Mouse (Mus musculus): ENCODE results near the gene Dip2a. TPM values are rescaled to one million over a fixed set of nuclear protein-coding genes. Genes with fewer than 3 reads are reported as not detected.
A peak's percentile ranks its signal among the peaks of the same experiment; 100 is the strongest.

Gene Dip2a
- total RNA-seq, 2 experiments from 2014 or later = 3.9 to 5.3 TPM

DNA sequence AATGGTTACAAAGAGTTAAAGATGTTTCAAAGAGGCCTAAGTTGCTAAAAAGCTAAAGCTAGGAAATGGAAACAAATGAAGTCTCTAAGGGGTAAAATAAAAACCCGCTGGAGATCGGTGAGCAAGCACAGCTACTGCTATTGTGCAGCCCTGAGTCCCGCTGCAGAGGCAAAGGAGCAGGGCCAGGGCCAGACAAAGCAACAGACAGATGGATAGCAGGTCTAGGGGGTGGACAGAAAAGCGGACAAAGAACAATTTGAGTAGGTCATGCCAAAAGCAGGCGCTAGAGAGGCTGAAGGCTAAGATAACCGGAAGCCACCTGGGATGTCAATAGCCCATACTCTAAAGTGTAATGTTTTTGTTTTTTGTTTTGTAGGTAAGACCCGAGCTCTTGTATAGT is 94.2 kb downstream of the Dip2a start:
- intact Hi-C loops (cut with DNase I) = no loop called here
- DNase-seq = no peak

DNA sequence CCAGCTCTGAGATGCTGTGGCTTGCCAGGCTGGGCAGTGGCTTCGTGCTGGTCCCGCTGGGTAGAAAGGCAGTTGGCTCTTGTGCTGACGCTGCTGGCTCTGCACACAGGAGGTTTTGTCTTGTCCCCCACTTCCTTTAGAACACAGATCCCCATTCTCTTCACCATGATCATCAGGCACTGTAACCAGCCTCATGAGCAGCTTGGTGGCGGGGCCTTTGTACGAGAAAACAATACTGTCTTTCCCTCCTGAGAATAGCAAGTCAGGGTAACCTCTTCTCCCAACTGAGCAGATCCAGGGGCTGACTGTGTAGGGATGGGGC is 96.5 kb downstream of the Dip2a start:
- no peak for DNase-seq
- intact Hi-C loops (cut with DNase I) = no loop called here

DNA sequence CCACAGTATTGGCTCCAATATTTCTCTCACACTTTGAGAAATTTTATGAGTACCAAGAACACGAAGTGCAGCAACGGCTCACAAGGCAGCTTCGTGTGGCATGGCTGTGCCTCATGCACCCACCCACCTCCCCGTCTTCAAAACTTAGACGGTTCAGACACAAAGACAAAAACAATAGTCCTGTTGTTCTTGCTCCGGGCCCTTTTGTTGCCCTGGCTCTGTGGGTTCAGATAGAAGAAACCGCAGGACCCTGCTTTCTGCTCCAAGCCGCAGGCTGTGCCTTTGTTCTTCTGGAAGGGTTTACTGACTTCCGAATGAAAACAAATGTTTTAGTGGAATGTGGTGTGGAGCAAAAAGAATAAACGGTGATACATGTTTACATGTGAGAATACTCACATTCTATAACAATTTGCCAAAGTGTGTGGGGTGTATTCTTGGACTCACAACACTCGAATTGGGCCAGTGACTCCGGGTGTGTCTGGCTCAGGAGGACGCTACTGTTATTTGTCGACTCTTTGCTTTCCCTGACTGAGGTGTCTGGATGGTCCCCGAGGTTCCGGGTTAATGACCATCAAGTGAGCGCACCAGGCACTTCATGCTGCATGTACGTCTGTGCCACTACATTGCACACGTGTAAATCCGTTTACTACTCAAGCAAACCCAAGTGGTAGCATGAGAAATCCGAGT is 97.0 kb downstream of the Dip2a start:
- intact Hi-C loops (cut with DNase I) = no loop called here
- DNase-seq = no peak

DNA sequence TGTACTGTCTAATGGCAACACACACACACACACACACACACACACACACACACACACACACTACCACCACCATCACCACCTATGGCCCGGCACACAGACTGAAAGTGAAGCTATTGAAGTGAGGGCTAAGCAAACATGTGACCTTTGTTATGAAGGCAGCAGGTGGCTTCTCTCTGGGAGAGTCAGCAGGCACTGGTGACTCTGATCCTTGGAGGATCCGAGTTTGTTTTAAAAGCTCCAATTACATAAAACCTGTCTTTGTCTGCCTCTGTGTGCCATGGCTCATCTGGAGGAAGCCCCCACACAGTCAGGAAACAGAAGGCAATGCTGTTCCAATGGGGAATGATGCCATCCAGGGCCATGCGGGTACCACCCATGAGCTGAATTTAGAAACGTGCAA is 98.5 kb downstream of the Dip2a start:
- intact Hi-C loops (cut with DNase I) = no loop called here
- DNase-seq = no peak

DNA sequence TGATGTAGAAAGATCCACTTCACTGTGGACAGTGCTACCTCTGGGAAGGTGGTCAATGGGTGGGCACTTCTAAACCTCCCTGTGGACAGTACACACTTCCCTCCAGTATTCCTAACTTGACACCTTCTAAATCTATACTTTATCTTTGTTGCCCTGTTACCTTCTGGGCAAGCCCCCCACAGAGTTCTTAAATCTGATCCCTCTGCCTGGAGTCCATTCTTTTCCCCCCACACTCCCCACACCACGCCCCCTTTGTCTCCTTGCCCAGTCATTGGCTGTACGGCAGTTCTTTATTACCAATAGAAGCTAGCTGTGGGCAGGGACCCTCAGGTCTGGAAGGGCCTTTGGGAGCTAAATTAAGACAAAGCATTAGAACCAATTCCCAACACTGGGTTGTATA is 100.0 kb downstream of the Dip2a start:
- no peak for DNase-seq
- intact Hi-C loops (cut with DNase I) = no loop called here

DNA sequence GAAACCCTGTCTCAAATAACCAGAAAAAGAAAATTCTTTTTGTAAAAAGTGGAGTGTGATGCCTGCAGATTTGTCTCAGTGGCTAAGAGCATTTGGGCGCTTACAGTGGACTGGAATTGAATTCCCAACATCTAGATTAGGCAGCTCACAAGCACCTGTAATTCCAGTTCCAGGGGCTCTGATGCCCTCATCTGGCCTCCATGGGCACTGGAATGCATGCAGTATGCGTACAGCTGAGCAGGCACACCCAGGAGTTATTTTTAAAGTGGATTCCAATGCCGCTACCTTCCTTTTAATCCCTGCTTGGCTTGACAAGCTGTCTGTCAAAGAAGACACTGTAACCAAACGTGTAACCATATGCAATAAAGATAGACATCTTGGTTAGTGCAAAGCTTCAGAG is 105.7 kb downstream of the Dip2a start:
- no peak for DNase-seq
- intact Hi-C loops (cut with DNase I) = no loop called here

DNA sequence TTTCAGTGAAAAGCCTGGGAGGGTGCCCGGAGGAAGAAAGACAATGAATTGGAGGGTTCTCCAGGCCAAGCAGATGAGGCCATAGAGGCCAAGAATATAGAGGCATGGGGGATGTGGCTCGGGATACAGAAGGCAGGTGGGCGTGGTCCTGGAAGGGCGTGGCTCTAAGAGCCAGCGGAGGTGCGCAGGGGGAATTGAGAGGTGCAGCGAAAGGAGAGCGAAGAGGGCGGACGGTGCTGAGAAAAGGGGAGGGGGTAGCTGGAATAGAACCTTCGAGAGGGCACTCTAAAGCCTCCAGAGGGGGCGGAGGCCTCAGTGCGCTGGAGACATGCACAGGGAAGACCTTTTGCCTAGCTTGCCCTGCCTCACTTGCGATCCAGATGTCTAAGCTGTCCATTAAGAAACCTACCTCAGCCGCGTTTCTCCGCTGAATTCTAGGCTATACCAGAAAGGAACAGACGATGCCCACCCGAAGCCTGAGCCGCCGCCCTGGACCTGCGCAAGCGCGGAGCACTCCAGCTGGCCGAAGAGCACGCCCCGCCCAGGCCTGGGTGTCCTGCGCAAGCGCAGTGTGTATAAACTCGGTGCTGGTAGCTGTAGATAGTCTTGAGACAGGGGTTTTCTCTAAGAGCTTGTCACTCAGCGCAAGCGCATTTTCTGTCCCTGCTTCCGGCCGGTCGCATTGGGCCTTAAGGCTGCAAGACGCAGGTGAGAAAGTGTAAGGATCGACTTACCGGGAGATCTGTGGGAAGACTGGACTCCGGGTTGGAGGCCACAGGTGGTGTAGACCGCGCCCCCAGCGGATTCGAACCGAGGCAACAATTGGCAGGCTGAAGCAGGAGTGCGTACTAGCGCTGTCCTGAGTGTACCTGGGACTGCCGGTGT is 107.5 kb downstream of the Dip2a start, which contains the start of gene Prmt2:
Gene Prmt2 (minus strand): TSS at position 525 of the 885 bp plus-strand sequence.
- intact Hi-C loops (cut with DNase I) = no loop called here
- peak; percentile 85 for DNase-seq

DNA sequence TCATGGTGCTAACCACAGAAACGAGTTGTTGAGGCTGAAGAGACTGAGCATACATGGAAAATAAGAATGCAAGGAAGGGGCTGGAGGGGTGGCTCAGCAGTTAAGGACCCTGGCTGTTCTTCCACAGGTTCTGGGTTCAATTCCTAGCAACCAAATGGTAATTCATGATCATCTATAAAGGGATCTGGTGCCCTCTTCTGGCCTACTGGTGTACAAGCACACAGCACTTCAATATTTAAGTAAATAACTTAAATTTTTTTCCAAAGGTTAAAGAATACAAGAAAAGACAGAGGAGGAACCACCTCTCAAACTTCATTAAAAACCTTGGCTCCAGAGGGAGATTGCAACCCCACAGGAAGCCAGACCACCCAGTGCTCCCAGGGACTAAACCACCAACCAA is 115.5 kb downstream of the Dip2a start:
- intact Hi-C loops (cut with DNase I) = no loop called here
- no peak for DNase-seq

DNA sequence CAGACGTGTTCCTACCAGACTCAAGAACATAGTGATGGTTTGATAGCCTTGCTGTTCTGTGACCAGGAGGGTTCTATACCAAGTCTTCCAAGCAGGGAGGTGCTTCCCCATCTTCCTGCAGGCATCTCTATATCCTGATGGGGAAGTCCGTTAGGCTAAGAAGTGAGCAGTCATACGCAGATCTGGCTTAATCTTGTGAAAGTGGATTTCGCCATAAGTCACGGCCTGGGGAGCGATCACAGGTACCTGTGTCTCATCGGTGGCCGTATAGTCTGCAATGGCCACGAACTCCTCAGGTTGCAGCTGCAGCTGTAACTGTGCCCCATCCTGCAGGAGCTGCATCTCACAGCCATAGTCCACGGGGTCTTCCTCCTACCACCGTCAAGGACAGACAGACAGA is 119.1 kb downstream of the Dip2a start:
- no peak for DNase-seq
- intact Hi-C loops (cut with DNase I) = no loop called here

DNA sequence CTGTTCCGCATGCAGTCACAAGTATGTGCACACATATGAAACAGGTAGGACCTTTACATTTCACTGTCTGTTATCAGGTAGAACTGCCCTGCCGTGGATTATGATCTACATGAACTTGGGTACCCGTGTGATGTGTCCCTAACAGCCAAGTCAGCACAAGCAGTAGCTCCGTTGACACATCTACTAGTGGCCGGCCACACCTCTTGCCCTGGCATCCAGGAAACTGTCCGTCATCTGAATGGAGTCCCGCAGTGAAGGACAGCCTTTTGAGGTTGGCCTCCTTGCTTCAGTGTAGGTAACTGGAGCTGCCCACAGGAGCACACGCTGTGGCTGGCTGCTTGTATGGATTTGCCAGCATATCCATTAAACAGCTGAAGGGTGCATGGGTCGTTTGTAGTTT is 126.9 kb downstream of the Dip2a start:
- DNase-seq = peak in 1 of 2 experiments; percentile 2
- intact Hi-C loops (cut with DNase I) = no loop called here

DNA sequence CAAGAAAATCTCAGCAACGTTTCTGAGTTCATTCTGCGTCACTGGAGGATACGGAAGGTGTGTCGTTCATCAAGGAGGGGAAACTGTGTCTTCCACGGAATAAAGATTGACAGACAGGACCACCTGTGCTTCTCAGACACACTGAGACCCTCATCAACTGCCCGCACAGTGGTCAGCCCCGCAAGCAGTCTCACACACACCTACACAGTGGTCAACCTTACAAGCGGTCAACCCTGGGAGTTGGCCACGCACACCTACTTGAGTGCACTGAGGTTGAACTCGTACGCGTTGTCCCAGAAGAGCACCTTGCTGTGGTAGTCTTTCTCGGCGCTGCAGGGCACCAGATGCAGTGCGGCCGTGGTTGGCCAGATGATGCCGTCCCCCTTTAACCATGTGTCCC is 128.0 kb downstream of the Dip2a start:
- intact Hi-C loops (cut with DNase I) = no loop called here
- peak in 1 of 2 experiments; percentile 8 for DNase-seq

DNA sequence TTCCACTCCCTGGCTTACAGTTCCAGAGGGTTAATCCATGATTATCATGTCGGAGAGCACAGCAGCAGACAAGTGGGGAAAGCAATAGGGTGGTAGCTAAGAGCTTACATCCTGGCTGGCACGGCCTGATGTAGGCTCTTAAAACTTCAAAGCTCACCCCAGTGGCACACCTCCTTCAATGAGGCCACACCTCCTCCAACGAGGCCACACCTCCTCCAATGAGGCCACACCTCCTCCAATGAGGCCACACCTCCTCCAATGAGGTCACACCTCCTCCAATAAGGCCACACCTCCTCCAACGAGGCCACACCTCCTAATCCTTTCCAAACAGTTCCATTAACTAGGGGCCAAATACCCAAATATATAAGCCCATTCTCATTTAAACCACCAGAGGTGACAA is 130.9 kb downstream of the Dip2a start:
- DNase-seq = peak in 1 of 2 experiments; percentile 4
- intact Hi-C loops (cut with DNase I) = no loop called here

DNA sequence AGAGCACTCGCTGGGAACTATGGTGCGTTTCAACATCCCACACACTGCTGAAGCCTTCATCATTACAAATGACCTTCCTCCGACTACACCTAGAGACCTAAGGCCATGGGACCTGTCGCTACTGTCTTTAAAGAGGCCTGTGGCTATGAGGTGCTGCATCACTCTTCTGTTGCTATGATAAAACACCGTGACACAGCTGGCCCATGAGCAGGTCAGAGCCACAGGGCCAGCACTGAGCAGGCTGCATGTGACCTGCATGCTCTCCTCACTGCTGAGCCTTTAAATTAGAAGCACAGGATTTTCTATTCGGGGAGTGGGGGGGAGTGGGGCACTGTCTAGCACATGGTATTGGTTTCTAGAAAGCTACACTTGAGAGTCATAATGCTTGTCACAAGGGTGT is 133.0 kb downstream of the Dip2a start:
- intact Hi-C loops (cut with DNase I) = no loop called here

DNA sequence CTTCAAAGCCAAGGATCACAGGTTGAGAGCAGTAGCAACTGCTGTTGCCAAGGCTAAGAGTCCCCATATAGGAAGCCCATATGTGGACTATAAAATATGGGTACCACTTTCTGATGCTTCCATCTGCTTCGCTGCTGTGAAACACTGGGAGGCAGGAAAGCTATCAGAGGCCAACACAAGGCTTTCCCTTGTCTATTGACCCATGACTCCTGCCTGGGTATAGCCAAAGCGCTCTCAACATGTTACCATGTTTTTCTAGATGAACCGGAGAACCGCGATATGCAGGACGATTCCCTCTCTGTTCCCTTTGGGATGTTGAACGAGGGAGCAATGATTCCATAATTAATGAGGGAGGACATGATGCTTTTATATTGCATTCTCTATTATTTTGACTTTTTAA is 134.3 kb downstream of the Dip2a start:
- DNase-seq = peak in 1 of 2 experiments; percentile 1
- intact Hi-C loops (cut with DNase I) = no loop called here

More for the DNA sequence above, 133.0 kb downstream of the Dip2a start:
- no peak for DNase-seq

Other genes starting within 250 kb of the Dip2a start
- gene Slc5a4b, start 234.3 kb downstream of the Dip2a start, total RNA-seq (2021) = not detected
- gene Slc5a4a, start 197.8 kb downstream of the Dip2a start, total RNA-seq (2021) = not detected
- gene Prmt2, start 107.4 kb downstream of the Dip2a start, total RNA-seq (2021) = 1 to 10 TPM; 1.7 to 2.7 TPM
- gene S100b, start 91.4 kb downstream of the Dip2a start, total RNA-seq (2021) = 1 to 10 TPM; 1.2 to 3.5 TPM
- not detected for gene AC141477.1, start 95.2 kb upstream of the Dip2a start, total RNA-seq (2021)
- gene Pcnt, start 97.5 kb upstream of the Dip2a start, total RNA-seq (2021) = 10 to 100 TPM; 55.0 to 58.1 TPM
- gene 2610028H24Rik, start 103.8 kb upstream of the Dip2a start, total RNA-seq (2021) = under 1 TPM in 1 of 2 experiments, not detected in 1; 0.22 TPM
- 10 to 100 TPM; 14.5 to 17.6 TPM for gene Mcm3ap, start 123.6 kb upstream of the Dip2a start, total RNA-seq (2021)
- gene Ybey, start 123.8 kb upstream of the Dip2a start, total RNA-seq (2021) = 1 to 10 TPM; 3.3 to 3.6 TPM
- gene Lss, start 186.3 kb upstream of the Dip2a start, total RNA-seq (2021) = 1 to 10 TPM; 5.0 to 8.1 TPM
- gene Spatc1l, start 217.0 kb upstream of the Dip2a start, total RNA-seq (2021) = not detected
- not detected for gene Ftcd, start 230.4 kb upstream of the Dip2a start, total RNA-seq (2021)

Data from gastrocnemius, postnatal 36 days (tissue).